Mouse (Mus musculus) CH12.LX (cell line): ENCODE data around the gene Slc17a8. TPM values are rescaled to one million over a fixed set of nuclear protein-coding genes. Genes with fewer than 3 reads are reported as not detected.

Experiments
- DNase-seq: peaks from one replicate; pipeline ENCODE4 v3.0.0-alpha.2; 2013; ENCODE audit errors: extremely low read depth
- H3K27ac ChIP-seq: 2 replicates; pipeline ENCODE4 v1.5.1; 2012; ENCODE audit warnings: low read depth, mild to moderate bottlenecking, control low read depth, moderate library complexity; ENCODE audit not compliant: insufficient read depth
- H3K27me3 ChIP-seq: replicated peaks from 2 replicates; pipeline ENCODE3; 2012; ENCODE audit warnings: inconsistent platforms
- H3K36me3 ChIP-seq, 2 experiments: replicated peaks in 1 of 2; 2 replicates each; pipeline versions ENCODE3 to v1.6.1; 2012; ENCODE audit warnings: inconsistent platforms in 1 of 2, low read length in 1 of 2, mild to moderate bottlenecking in 1 of 2, mixed read lengths in 1 of 2, moderate library complexity in 1 of 2; ENCODE audit not compliant: control insufficient read depth in 1 of 2, insufficient read depth in 1 of 2
- H3K4me1 ChIP-seq, 2 experiments: 2 replicates each; pipeline ENCODE4 v1.6.1; 2012; ENCODE audit warnings: inconsistent platforms in 1 of 2, moderate library complexity in 1 of 2; ENCODE audit not compliant: insufficient read depth in 2 of 2, control insufficient read depth in 1 of 2
- H3K4me2 ChIP-seq: 2 replicates; pipeline ENCODE4 v1.6.1; 2012; ENCODE audit warnings: low read depth, mild to moderate bottlenecking, control low read depth; ENCODE audit not compliant: poor library complexity, insufficient read depth, severe bottlenecking
- H3K4me3 ChIP-seq, 3 experiments: fragments of 150-350 bp in 1 of 3; sonication (generic) in 1 of 3; replicated peaks in 1 of 3; 2 replicates each; pipeline versions ENCODE3 to v1.5.1; 2011 to 2012; ENCODE audit warnings: low read depth in 2 of 3, low read length in 2 of 3, mild to moderate bottlenecking in 2 of 3, moderate library complexity in 2 of 3, control low read depth in 1 of 3, improper control_type of control experiment in 1 of 3, inconsistent platforms in 1 of 3, mixed read lengths in 1 of 3; ENCODE audit not compliant: poor library complexity in 1 of 3
- H3K79me2 ChIP-seq: replicated peaks from 2 replicates; pipeline ENCODE4 v1.6.1; 2012; ENCODE audit warnings: mild to moderate bottlenecking, moderate library complexity; ENCODE audit not compliant: control insufficient read depth, poor library complexity, insufficient read depth, severe bottlenecking; ENCODE audit errors: extremely low read depth
- H3K9ac ChIP-seq: 2 replicates; pipeline ENCODE4 v1.6.1; 2012; ENCODE audit warnings: low read depth, mild to moderate bottlenecking, control low read depth, moderate library complexity; ENCODE audit not compliant: insufficient read depth
- H3K9me3 ChIP-seq: replicated peaks from 2 replicates; pipeline ENCODE3; 2012; ENCODE audit warnings: low read length, inconsistent platforms, mixed read lengths
- CHD1 ChIP-seq: IDR thresholded peaks from 2 replicates; pipeline ENCODE4 v1.6.1; 2012; ENCODE audit warnings: low read depth, low read length, improper control_type of control experiment, inconsistent platforms
- EP300 ChIP-seq: IDR thresholded peaks from 2 replicates; pipeline ENCODE4 v1.6.1; 2011; ENCODE audit warnings: low read length, improper control_type of control experiment
- ETS1 ChIP-seq: conservative IDR thresholded peaks from 2 replicates; pipeline ENCODE4 v1.6.1; 2012; ENCODE audit warnings: low read depth, mild to moderate bottlenecking, inconsistent platforms, low read length, improper control_type of control experiment, moderate library complexity
- HCFC1 ChIP-seq: IDR thresholded peaks from 2 replicates; pipeline ENCODE4 v1.6.1; 2012; ENCODE audit warnings: low read depth, mild to moderate bottlenecking, inconsistent platforms, low read length, improper control_type of control experiment
- IRF4 ChIP-seq: IDR thresholded peaks from 2 replicates; pipeline ENCODE4 v1.6.1; 2014; ENCODE audit warnings: low read depth, mild to moderate bottlenecking, inconsistent platforms, low read length, improper control_type of control experiment
- JUN ChIP-seq: IDR thresholded peaks from 2 replicates; pipeline ENCODE4 v1.6.1; 2011; ENCODE audit warnings: low read depth, mild to moderate bottlenecking, low read length, improper control_type of control experiment, moderate library complexity; ENCODE audit not compliant: insufficient read depth
- MAFK ChIP-seq: IDR thresholded peaks from 2 replicates; pipeline ENCODE4 v1.6.1; 2011; ENCODE audit warnings: low read length, improper control_type of control experiment; ENCODE audit not compliant: insufficient replicate concordance
- MAX ChIP-seq: IDR thresholded peaks from 2 replicates; pipeline ENCODE4 v1.6.1; 2011; ENCODE audit warnings: low read length, improper control_type of control experiment
- MAZ ChIP-seq: IDR thresholded peaks from 2 replicates; pipeline ENCODE4 v1.6.1; 2012; ENCODE audit warnings: low read depth, mild to moderate bottlenecking, inconsistent platforms, low read length, improper control_type of control experiment, moderate library complexity
- MEF2A ChIP-seq: IDR thresholded peaks from 2 replicates; pipeline ENCODE4 v1.6.1; 2014; ENCODE audit warnings: low read depth, mild to moderate bottlenecking, inconsistent platforms, low read length, improper control_type of control experiment, borderline replicate concordance
- MXI1 ChIP-seq: IDR thresholded peaks from 2 replicates; pipeline ENCODE4 v1.6.1; 2011; ENCODE audit warnings: mild to moderate bottlenecking, low read depth, low read length, improper control_type of control experiment
- MYC ChIP-seq: IDR thresholded peaks from 2 replicates; pipeline ENCODE4 v1.6.1; 2011; ENCODE audit warnings: low read depth, mild to moderate bottlenecking, improper control_type of control experiment, low read length
- RAD21 ChIP-seq: IDR thresholded peaks from 2 replicates; pipeline ENCODE4 v1.6.1; 2011; ENCODE audit warnings: low read depth, mild to moderate bottlenecking, low read length, improper control_type of control experiment, moderate library complexity
- RCOR1 ChIP-seq: conservative IDR thresholded peaks from 2 replicates; pipeline ENCODE4 v1.6.1; 2012; ENCODE audit warnings: low read depth, mild to moderate bottlenecking, inconsistent platforms, low read length, improper control_type of control experiment
- SIN3A ChIP-seq: IDR thresholded peaks from 2 replicates; pipeline ENCODE4 v1.6.1; 2012; ENCODE audit warnings: low read length, improper control_type of control experiment, inconsistent platforms
- UBTF ChIP-seq: IDR thresholded peaks from 2 replicates; pipeline ENCODE4 v1.6.1; 2012; ENCODE audit warnings: low read depth, mild to moderate bottlenecking, inconsistent platforms, low read length, improper control_type of control experiment, moderate library complexity
- USF1 ChIP-seq: IDR thresholded peaks from 2 replicates; pipeline ENCODE4 v1.6.1; 2014; ENCODE audit warnings: low read depth, mild to moderate bottlenecking, inconsistent platforms, low read length, improper control_type of control experiment
- USF2 ChIP-seq: conservative IDR thresholded peaks from 2 replicates; pipeline ENCODE4 v1.6.1; 2011; ENCODE audit warnings: low read depth, low read length, improper control_type of control experiment
- ZKSCAN1 ChIP-seq: IDR thresholded peaks from 2 replicates; pipeline ENCODE4 v1.6.1; 2012; ENCODE audit warnings: low read depth, inconsistent platforms, low read length, improper control_type of control experiment, borderline replicate concordance
- ZMIZ1 ChIP-seq: IDR thresholded peaks from 2 replicates; pipeline ENCODE4 v1.6.1; 2012; ENCODE audit warnings: low read depth, mild to moderate bottlenecking, inconsistent platforms, low read length, improper control_type of control experiment
- dilution Hi-C: fragments of 300-500 bp; cut with MboI; formaldehyde crosslinking; loops from 2 replicates; pipeline ENCODE4 v1.14.3; 2020; ENCODE audit warnings: low sequenced_read_pairs; ENCODE audit not compliant: extremely low pct_unique_long_range_greater_than_20kb, extremely low pct_ligation_motif_present
- in situ Hi-C: fragments of 300-500 bp; cut with MboI; formaldehyde crosslinking; loops from 3 replicates; pipeline ENCODE4 v1.14.3; 2019; ENCODE audit warnings: low sequenced_read_pairs, low pct_ligation_motif_present, low pct_unique_long_range_greater_than_20kb, mixed read lengths
- polyA plus RNA-seq: library from polyadenylated mRNA; unstranded; fragments of >175 nt; gene quantifications from 2 replicates; pipeline ENCODE4 v1.2.1, GENCODE M21; 2012; ENCODE audit warnings: low read depth; ENCODE audit not compliant: insufficient read length
- total RNA-seq, 2 experiments: library from RNA; depleted of rRNA; stranded (reverse); fragments of 300-350 nt in 1 of 2; fragments of >200 nt in 1 of 2; gene quantifications; 2 replicates each; pipeline ENCODE4 v1.2.3; 2012 to 2014

Gene Slc17a8
- total and polyA plus RNA-seq, 3 experiments = not detected

- H3K9me3 ChIP-seq = peaks cover 5% of the 10 kb centered on the region
- DNase-seq = no peak
- no peak overlapping the region for H3K4me3 ChIP-seq
- no peak overlapping the region for H3K27ac ChIP-seq
- no peak for TF ChIP-seq HCFC1
- TF ChIP-seq ZKSCAN1 = no peak
- no peak for TF ChIP-seq EP300
- TF ChIP-seq RAD21 = no peak
- TF ChIP-seq USF1 = no peak
- TF ChIP-seq CHD1 = no peak
- TF ChIP-seq MYC = no peak
- no peak for TF ChIP-seq UBTF
- no peak for TF ChIP-seq MAZ
- TF ChIP-seq ZMIZ1 = no peak
- no peak for TF ChIP-seq RCOR1
- no peak for TF ChIP-seq SIN3A
- no peak for TF ChIP-seq ETS1
- TF ChIP-seq MEF2A = no peak
- no peak for TF ChIP-seq MAFK
- TF ChIP-seq MXI1 = no peak
- no peak for TF ChIP-seq IRF4
- TF ChIP-seq JUN = no peak
- TF ChIP-seq MAX = no peak
- dilution Hi-C loops = no loop called here
- H3K36me3 ChIP-seq = no peaks in the 10 kb centered on the region
- H3K79me2 ChIP-seq = no peaks in the 10 kb centered on the region
- H3K27me3 ChIP-seq = no peaks in the 10 kb centered on the region
- no peak overlapping the region for H3K9ac ChIP-seq
- no peaks in the 10 kb centered on the region for H3K4me1 ChIP-seq
- no peak overlapping the region for H3K4me2 ChIP-seq
- in situ Hi-C loops = no loop called here
Observed at GRCm38 (mm10) chr10:89567391-89567790, 53.7 kb downstream of the Slc17a8 start.

DNA sequence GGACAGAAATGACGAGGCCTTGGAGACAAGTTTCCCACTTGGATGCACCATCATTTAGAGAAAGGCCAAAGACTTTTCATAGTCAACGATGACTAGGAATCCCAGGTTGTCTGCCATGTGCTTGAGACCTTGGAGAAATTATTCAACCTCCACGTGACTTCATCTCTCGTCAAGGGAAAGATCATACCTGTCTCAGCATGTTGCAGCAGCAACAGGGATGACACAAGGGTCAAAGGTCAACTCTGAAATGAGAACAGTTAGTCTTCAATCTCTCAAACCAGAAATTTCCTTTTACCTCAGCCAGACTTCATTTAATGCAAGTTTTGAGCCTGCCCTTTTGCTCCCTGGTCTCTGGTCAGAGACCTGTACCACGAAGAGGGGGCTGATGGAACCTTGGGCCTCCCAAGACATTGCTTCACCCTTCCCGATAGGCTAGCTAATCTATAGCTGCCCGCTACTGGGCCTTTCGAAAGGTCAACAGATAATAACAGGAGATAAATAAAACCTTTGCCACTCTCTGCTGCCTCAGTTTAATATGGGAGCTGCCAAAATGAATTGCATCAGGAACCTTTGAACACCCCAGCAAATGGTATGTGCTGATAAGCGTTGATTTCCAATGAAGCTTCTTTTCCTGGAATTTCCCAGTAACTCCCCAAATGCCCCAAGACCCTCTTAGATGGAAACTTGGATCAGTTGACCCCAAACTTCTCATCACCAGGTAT is 55.6 kb downstream of the Slc17a8 start:
- H3K9ac ChIP-seq = no peak overlapping the region
- TF ChIP-seq USF2 (no peak), MEF2A (no peak)
- dilution Hi-C loops = no loop called here
- DNase-seq = no peak
- no peaks in the 10 kb centered on the region for H3K79me2 ChIP-seq
- H3K27ac ChIP-seq = no peak overlapping the region
- no peak overlapping the region for H3K4me2 ChIP-seq
- peaks cover 5% of the 10 kb centered on the region for H3K9me3 ChIP-seq
- no peaks in the 10 kb centered on the region for H3K27me3 ChIP-seq
- in situ Hi-C loops = no loop called here
- H3K4me1 ChIP-seq = no peaks in the 10 kb centered on the region
- no peak overlapping the region for H3K4me3 ChIP-seq
- H3K36me3 ChIP-seq = no peaks in the 10 kb centered on the region
